Mouse (Mus musculus) olfactory bulb, adult 2 months (tissue): ENCODE data around the gene Tnfrsf25.

Experiments
- CTCF ChIP-seq: fragments of 200-500 bp; IDR thresholded peaks from 2 replicates; pipeline ENCODE4 v1.5.1; 2012; ENCODE audit warnings: low read depth, mild to moderate bottlenecking, low read length, moderate library complexity; ENCODE audit not compliant: insufficient read depth
- POLR2A ChIP-seq: fragments of 200-500 bp; IDR thresholded peaks from 2 replicates; pipeline ENCODE4 v1.6.1; 2012; ENCODE audit warnings: mild to moderate bottlenecking, low read depth, low read length, moderate library complexity; ENCODE audit not compliant: insufficient read depth

GRCm38 (mm10) chr4:152146033-152146827, 30.5 kb downstream of the Tnfrsf25 start:
- TF ChIP-seq POLR2A: no peak
- TF ChIP-seq CTCF: no peak
